9 mouse cellular contexts compared by ENCODE assay signal in genomic region chr8:93095376-93095775, GRCm38 (mm10). TPM values are rescaled to one million over a fixed set of nuclear protein-coding genes. Genes with fewer than 3 reads are reported as not detected.
DNase-seq lines count a peak whose midpoint lies in the region; ATAC-seq lines count a peak whose summit lies in the region.
"Had no signal": no experiment of that assay in that cellular context is flagged by ENCODE, and none has a peak within 500 bp of the region (broad histone marks: within the 10 kb centered on the region; RNA-seq: fewer than 3 reads in every experiment).

No protein-coding gene starts in this region.

- peak; percentile 28 for DNase-seq in kidney, adult 18-20 months
- DNase-seq in kidney, adult 11 months, result no peak
- peak; percentile 39 for DNase-seq in R1 (ENCODE audit: low read depth, low spot score)
- peak; percentile 60 for DNase-seq in kidney, adult 9 months
- DNase-seq in lung, adult 18-20 months, result peak; percentile 6 to 38
- no peak for DNase-seq in T-cell, adult 2 months (ENCODE audit: low spot score)
- no peak for DNase-seq in gastrocnemius, postnatal 14 days

- intact Hi-C loops in gastrocnemius, postnatal 14 days (cut with DNase I; ENCODE audit: low total_unique reads), result loop anchor here (5.0 to 10.0 kb wide), 2 partner anchors 38 to 81 kb away; no protein-coding TSS in a partner anchor

- peak; percentile 87 for ATAC-seq in common myeloid progenitor, adult 5-6 weeks (replicated peaks; ENCODE audit: low read depth, poor library complexity, severe bottlenecking)

RNA-seq across cellular contexts. Expression of gene Ces1b, which starts 15.6 kb away (rescaled TPM):
- not detected in 2 replicates for total RNA-seq in common myeloid progenitor, adult 5-6 weeks (2017)
- total RNA-seq in gastrocnemius, postnatal 14 days (2021), result not detected
- total RNA-seq: layer of hippocampus, postnatal 36 days had no signal

RNA-seq across cellular contexts. Expression of gene Ces1c, which starts 35.7 kb away (rescaled TPM):
- not detected in 2 replicates for total RNA-seq in common myeloid progenitor, adult 5-6 weeks (2017)
- total RNA-seq in gastrocnemius, postnatal 14 days (2021), result not detected
- total RNA-seq: layer of hippocampus, postnatal 36 days had no signal

RNA-seq across cellular contexts. Expression of gene Ces1a, which starts 47.4 kb away (rescaled TPM):
- not detected in 2 replicates for total RNA-seq in common myeloid progenitor, adult 5-6 weeks (2017)
- not detected for total RNA-seq in gastrocnemius, postnatal 14 days (2021)
- total RNA-seq: layer of hippocampus, postnatal 36 days had no signal

Comparison
In these comparisons a context has a peak if more than half of its experiments do, and no peak if none do; other contexts are left out.
1. DNase-seq: peak in kidney, adult 18-20 months (single experiment), R1 (single experiment), kidney, adult 9 months (single experiment) and lung, adult 18-20 months (2 of 2); none in kidney, adult 11 months (single experiment), T-cell, adult 2 months (single experiment) and gastrocnemius, postnatal 14 days (single experiment).